Mouse (Mus musculus) embryonic facial prominence, embryonic 11.5 days (tissue): ENCODE measurements around the gene Cdipt. TPM values are rescaled to one million over a fixed set of nuclear protein-coding genes. Genes with fewer than 3 reads are reported as not detected.

ENCODE experiments used
- polyA plus RNA-seq: library from polyadenylated mRNA; unstranded; fragments of >200 nt; fragmentation: Nextera tagmentation; extraction: Ambion mirVana; gene quantifications from 2 replicates; pipeline ENCODE4 v1.2.1, GENCODE M21; 2014

Cdipt gene
- polyA plus RNA-seq, 1 experiment from 2014 or later: 64.3 TPM

Other genes starting within 250 kb of the Cdipt start
- 37.1 and 44.9 TPM in 2 replicates for gene Mapk3, start 216.3 kb upstream of the Cdipt start, polyA plus RNA-seq
- 0.60 and 1.3 TPM in 2 replicates for gene Gdpd3, start 209.6 kb upstream of the Cdipt start, polyA plus RNA-seq
- gene Ypel3, start 199.0 kb upstream of the Cdipt start, polyA plus RNA-seq: 89.1 and 109 TPM in 2 replicates
- 0.18 and 0.27 TPM in 2 replicates for gene Tbx6, start 194.4 kb upstream of the Cdipt start, polyA plus RNA-seq
- 374 and 401 TPM in 2 replicates for gene Ppp4c, start 183.4 kb upstream of the Cdipt start, polyA plus RNA-seq
- gene Fam57b, start 178.2 kb upstream of the Cdipt start, polyA plus RNA-seq: 2.4 and 2.5 TPM in 2 replicates
- gene 4930451I11Rik, start 144.3 kb upstream of the Cdipt start, polyA plus RNA-seq: not detected in 2 replicates
- gene Doc2a, start 128.5 kb upstream of the Cdipt start, polyA plus RNA-seq: 1.5 and 1.7 TPM in 2 replicates
- 18.8 and 23.4 TPM in 2 replicates for gene Hirip3, start 113.9 kb upstream of the Cdipt start, polyA plus RNA-seq
- gene Ino80e, start 113.5 kb upstream of the Cdipt start, polyA plus RNA-seq: 100 and 101 TPM in 2 replicates
- gene Taok2, start 91.2 kb upstream of the Cdipt start, polyA plus RNA-seq: 21.6 and 23.6 TPM in 2 replicates
- 15.8 and 18.4 TPM in 2 replicates for gene Tmem219, start 53.0 kb upstream of the Cdipt start, polyA plus RNA-seq
- gene Kctd13, start 47.0 kb upstream of the Cdipt start, polyA plus RNA-seq: 15.1 and 18.5 TPM in 2 replicates
- 0.60 TPM in 2 replicates for gene Asphd1, start 26.3 kb upstream of the Cdipt start, polyA plus RNA-seq
- gene Sez6l2, start 25.4 kb upstream of the Cdipt start, polyA plus RNA-seq: 1.2 and 3.2 TPM in 2 replicates
- 1.0 and 2.0 TPM in 2 replicates for gene Cdiptos, start 184 bp downstream of the Cdipt start, polyA plus RNA-seq
- gene Mvp, start 38.7 kb downstream of the Cdipt start, polyA plus RNA-seq: 2.6 and 3.0 TPM in 2 replicates
- 0.32 and 0.53 TPM in 2 replicates for gene Pagr1b, start 40.6 kb downstream of the Cdipt start, polyA plus RNA-seq
- 53.4 and 75.3 TPM in 2 replicates for gene Pagr1a, start 41.4 kb downstream of the Cdipt start, polyA plus RNA-seq
- 52.7 and 56.0 TPM in 2 replicates for gene Gm42742, start 45.2 kb downstream of the Cdipt start, polyA plus RNA-seq
- 7.6 and 7.7 TPM in 2 replicates for gene Prrt2, start 45.3 kb downstream of the Cdipt start, polyA plus RNA-seq
- 63.1 and 66.4 TPM in 2 replicates for gene Maz, start 51.1 kb downstream of the Cdipt start, polyA plus RNA-seq
- gene Kif22, start 66.6 kb downstream of the Cdipt start, polyA plus RNA-seq: 192 and 199 TPM in 2 replicates
- not detected in 2 replicates for gene Zg16, start 111.4 kb downstream of the Cdipt start, polyA plus RNA-seq
- gene AI467606, start 115.4 kb downstream of the Cdipt start, polyA plus RNA-seq: 1.0 and 1.1 TPM in 2 replicates
- gene Qprt, start 146.3 kb downstream of the Cdipt start, polyA plus RNA-seq: 2.5 and 3.0 TPM in 2 replicates
- gene Spn, start 161.9 kb downstream of the Cdipt start, polyA plus RNA-seq: not detected in 2 replicates
- gene Cd2bp2, start 220.1 kb downstream of the Cdipt start, polyA plus RNA-seq: 71.8 and 74.0 TPM in 2 replicates
- gene Tbc1d10b, start 232.6 kb downstream of the Cdipt start, polyA plus RNA-seq: 15.8 and 19.2 TPM in 2 replicates
- gene Mylpf, start 233.0 kb downstream of the Cdipt start, polyA plus RNA-seq: 19.8 and 22.8 TPM in 2 replicates